Comparison of ENCODE assay signal across 7 mouse cellular contexts in the genomic region with DNA sequence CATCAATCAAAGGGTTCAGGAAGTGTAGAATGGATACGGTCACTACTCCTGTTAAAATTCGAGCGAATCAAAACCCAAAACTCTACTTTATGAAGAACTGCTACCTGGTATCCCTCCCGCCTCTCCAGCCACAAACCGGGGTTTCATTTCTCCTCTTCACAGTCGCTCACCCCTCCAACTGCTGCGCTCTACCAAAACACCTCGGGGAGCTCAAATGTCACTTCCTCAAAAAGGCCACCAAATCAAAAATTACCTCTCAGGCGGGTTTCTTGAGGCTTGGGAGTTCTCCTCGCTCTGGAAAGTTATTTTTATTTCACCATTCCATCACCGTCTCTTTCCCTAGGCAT. TPM values are rescaled to one million over a fixed set of nuclear protein-coding genes. Genes with fewer than 3 reads are reported as not detected.
DNase-seq lines count a peak whose midpoint lies in the region; ATAC-seq and TF ChIP-seq lines count a peak whose summit lies in the region.

No protein-coding gene starts in this region.

- peak; percentile 78 for TF ChIP-seq EP300 in CH12.LX (IDR thresholded peaks at IDR 0.05; ENCODE audit: low read length)

- TF ChIP-seq CTCF in C2C12 (IDR thresholded peaks at IDR 0.05; ENCODE audit: control insufficient read depth, insufficient read depth, insufficient read length) (no peak), CH12.LX (conservative IDR thresholded peaks at IDR 0.05 in 1 of 2, IDR thresholded peaks at IDR 0.05 in 1 of 2; ENCODE audit: low read depth in 2 of 2, low read length in 2 of 2) (no peak)
- TF ChIP-seq CTCF in forebrain, postnatal 0 days (IDR thresholded peaks at IDR 0.05; ENCODE audit: low read depth), result no peak

- H3K9ac ChIP-seq in CH12.LX (ENCODE audit: insufficient read depth, low read depth), result peak overlapping the region; percentile 62
- peak overlapping the region; percentile 45; the same call in 1 of the 2 replicates for H3K9ac ChIP-seq in forebrain, postnatal 0 days
- peak overlapping the region; percentile 62; the same call in 1 of the 2 replicates for H3K9ac ChIP-seq in liver, embryonic 16.5 days (ENCODE audit: low read depth, low read length)

- no peak for ATAC-seq in forebrain, postnatal 0 days
- no peak for ATAC-seq in liver, embryonic 16.5 days (ENCODE audit: low read depth)

- H3K79me3 ChIP-seq in C2C12 (ENCODE audit: low read depth), result no peaks in the 10 kb centered on the region

- in situ Hi-C loops in CH12.LX (cut with MboI; ENCODE audit: low pct_ligation_motif_present, low pct_unique_long_range_greater_than_20kb, low sequenced_read_pairs), result loop anchor here (5.0 kb wide), 1 partner anchor 34 kb away; no protein-coding TSS in a partner anchor

- peak; percentile 82 for DNase-seq in CH12.LX (ENCODE audit: extremely low read depth)
- no peak for DNase-seq in forebrain, postnatal 0 days
- DNase-seq in spleen, adult 18-20 months, result peak; percentile 43 to 49
- DNase-seq in cerebellum, postnatal 36 days, result no peak
- no peak for DNase-seq in urinary bladder, postnatal 4 days (ENCODE audit: low spot score in 2 of 2)

- H3K4me2 ChIP-seq in CH12.LX (ENCODE audit: insufficient read depth, low read depth, poor library complexity, severe bottlenecking), result peak overlapping the region; percentile 83
- peak overlapping the region; percentile 99 for H3K4me2 ChIP-seq in forebrain, postnatal 0 days (ENCODE audit: low read depth)
- H3K4me2 ChIP-seq in liver, embryonic 16.5 days (ENCODE audit: low read depth, low read length), result peak overlapping the region; percentile 80

- no peak for TF ChIP-seq RAD21 in CH12.LX (IDR thresholded peaks at IDR 0.05; ENCODE audit: low read depth, low read length)

- TF ChIP-seq POLR2A in CH12.LX (IDR thresholded peaks at IDR 0.05; ENCODE audit: low read depth, low read length), result no peak

- H3ac ChIP-seq in C2C12 (ENCODE audit: control insufficient read depth, insufficient read length, low read depth), result no peak overlapping the region

- H3K79me2 ChIP-seq in C2C12 (ENCODE audit: control insufficient read depth, insufficient read depth), result no peaks in the 10 kb centered on the region
- H3K79me2 ChIP-seq in CH12.LX (replicated peaks; ENCODE audit: control insufficient read depth, extremely low read depth, insufficient read depth, poor library complexity, severe bottlenecking), result peaks cover 18% of the 10 kb centered on the region

- WGBS in forebrain, postnatal 0 days, result 5% methylated on average over 11 of the region's 11 CpGs
- under 1% methylated on average over 11 of the region's 11 CpGs for WGBS in liver, embryonic 16.5 days (ENCODE audit: insufficient replicate concordance)

- H3K27ac ChIP-seq in CH12.LX (ENCODE audit: insufficient read depth, low read depth), result no peak overlapping the region
- no peak overlapping the region for H3K27ac ChIP-seq in forebrain, postnatal 0 days (ENCODE audit: low read depth, low read length)
- H3K27ac ChIP-seq in liver, embryonic 16.5 days (ENCODE audit: low read length), result no peak overlapping the region

- no peaks in the 10 kb centered on the region for H3K27me3 ChIP-seq in C2C12 (ENCODE audit: control insufficient read depth, insufficient read depth, insufficient read length)
- H3K27me3 ChIP-seq in CH12.LX (replicated peaks), result no peaks in the 10 kb centered on the region
- H3K27me3 ChIP-seq in forebrain, postnatal 0 days (ENCODE audit: insufficient read depth, low read length), result peaks cover 23% of the 10 kb centered on the region
- peaks cover 7% of the 10 kb centered on the region for H3K27me3 ChIP-seq in liver, embryonic 16.5 days (ENCODE audit: control insufficient read depth, insufficient read depth, low read depth, low read length)

- H3K4me1 ChIP-seq in CH12.LX (ENCODE audit: control insufficient read depth in 1 of 2, insufficient read depth in 2 of 2), result peaks cover 4 to 37% of the 10 kb centered on the region in 2 experiments
- H3K4me1 ChIP-seq in forebrain, postnatal 0 days (ENCODE audit: insufficient read depth), result peaks cover 7% of the 10 kb centered on the region; the same call in 1 of the 2 replicates
- H3K4me1 ChIP-seq in liver, embryonic 16.5 days (ENCODE audit: control insufficient read depth, low read depth, low read length), result peaks cover 3% of the 10 kb centered on the region; the same call in 1 of the 2 replicates

- H3K36me3 ChIP-seq in C2C12 (ENCODE audit: control insufficient read depth, insufficient read depth) (no peaks in the 10 kb centered on the region), CH12.LX (replicated peaks in 1 of 2; ENCODE audit: control insufficient read depth in 1 of 2, insufficient read depth in 1 of 2, low read length in 1 of 2) (peaks cover 0 to 18% of the 10 kb centered on the region in 2 experiments)
- no peaks in the 10 kb centered on the region for H3K36me3 ChIP-seq in forebrain, postnatal 0 days (ENCODE audit: insufficient read depth)
- no peaks in the 10 kb centered on the region for H3K36me3 ChIP-seq in liver, embryonic 16.5 days (ENCODE audit: control insufficient read depth, insufficient read depth)

- H3K9me3 ChIP-seq in CH12.LX (replicated peaks; ENCODE audit: low read length), result no peaks in the 10 kb centered on the region
- H3K9me3 ChIP-seq in forebrain, postnatal 0 days (ENCODE audit: low read length), result no peaks in the 10 kb centered on the region
- H3K9me3 ChIP-seq in liver, embryonic 16.5 days (replicated peaks; ENCODE audit: control insufficient read depth, low read length), result no peaks in the 10 kb centered on the region

- peak overlapping the region; percentile 59 for H3K4me3 ChIP-seq in C2C12 (ENCODE audit: insufficient read depth, poor library complexity, severe bottlenecking)
- peak overlapping the region; percentile 61 to 100 (median 99) for H3K4me3 ChIP-seq in CH12.LX (replicated peaks in 1 of 3; ENCODE audit: low read depth in 2 of 3, low read length in 2 of 3, poor library complexity in 1 of 3)
- peak overlapping the region; percentile 49 for H3K4me3 ChIP-seq in forebrain, postnatal 0 days (ENCODE audit: low read depth, low read length)
- peak overlapping the region; percentile 70 for H3K4me3 ChIP-seq in liver, embryonic 16.5 days (ENCODE audit: low read depth, low read length)

- dilution Hi-C loops in CH12.LX (cut with MboI; ENCODE audit: extremely low pct_ligation_motif_present, extremely low pct_unique_long_range_greater_than_20kb, low sequenced_read_pairs), result no loop called here

TF ChIP-seq in C2C12, 6 proteins besides CTCF, POLR2A, EP300 and RAD21:
- TF ChIP-seq MAX (IDR thresholded peaks at IDR 0.05) (no peak), USF1 (IDR thresholded peaks at IDR 0.05; ENCODE audit: low read depth) (no peak), MYOG (IDR thresholded peaks at IDR 0.05; ENCODE audit: control insufficient read depth, extremely low read depth, insufficient read length) (no peak), CEBPB (IDR thresholded peaks at IDR 0.05; ENCODE audit: low read depth) (no peak), FOSL1 (IDR thresholded peaks at IDR 0.05; ENCODE audit: insufficient read depth, low read length, poor library complexity, severe bottlenecking) (no peak), MYOD1 (IDR thresholded peaks at IDR 0.05; ENCODE audit: control insufficient read depth, insufficient read length, low read depth) (no peak)

TF ChIP-seq in CH12.LX, 34 proteins besides CTCF, POLR2A, EP300 and RAD21 (continues in another document):
- TF ChIP-seq MAX (IDR thresholded peaks at IDR 0.05; ENCODE audit: low read length) (no peak), HCFC1 (IDR thresholded peaks at IDR 0.05; ENCODE audit: low read depth, low read length) (no peak), RCOR1 (conservative IDR thresholded peaks at IDR 0.05; ENCODE audit: low read depth, low read length) (0 out of 2 replicates have a peak, but pooled peaks have one; percentile 21), TBP (conservative IDR thresholded peaks at IDR 0.05; ENCODE audit: low read depth, low read length) (no peak), NRF1 (IDR thresholded peaks at IDR 0.05; ENCODE audit: low read depth, low read length) (no peak), ZNF384 (IDR thresholded peaks at IDR 0.05; ENCODE audit: low read depth, low read length) (no peak), JUND (conservative IDR thresholded peaks at IDR 0.05; ENCODE audit: low read depth, low read length) (no peak), SIN3A (IDR thresholded peaks at IDR 0.05; ENCODE audit: low read length) (no peak), ELF1 (IDR thresholded peaks at IDR 0.05; ENCODE audit: low read depth, low read length) (0 out of 2 replicates have a peak, but pooled peaks have one; percentile 53), SMC3 (IDR thresholded peaks at IDR 0.05; ENCODE audit: low read depth, low read length) (no peak), MXI1 (IDR thresholded peaks at IDR 0.05; ENCODE audit: low read depth, low read length) (no peak; the same call in 1 of the 2 replicates), JUN (IDR thresholded peaks at IDR 0.05; ENCODE audit: insufficient read depth, low read depth, low read length) (no peak), CHD2 (IDR thresholded peaks at IDR 0.05; ENCODE audit: low read length) (no peak; the same call in 1 of the 2 replicates), ETS1 (conservative IDR thresholded peaks at IDR 0.05; ENCODE audit: low read depth, low read length) (0 out of 2 replicates have a peak, but pooled peaks have one; percentile 8), GABPA (IDR thresholded peaks at IDR 0.05; ENCODE audit: insufficient replicate concordance, low read depth, low read length) (no peak), UBTF (IDR thresholded peaks at IDR 0.05; ENCODE audit: low read depth, low read length) (no peak), POLR2AphosphoS2 (IDR thresholded peaks at IDR 0.05; ENCODE audit: low read depth, low read length) (no peak), E2F4 (IDR thresholded peaks at IDR 0.05; ENCODE audit: insufficient replicate concordance, low read depth, low read length) (peak; percentile 55; the same call in 1 of the 2 replicates), ZMIZ1 (IDR thresholded peaks at IDR 0.05; ENCODE audit: low read depth, low read length) (no peak), ZC3H11A (IDR thresholded peaks at IDR 0.05; ENCODE audit: low read depth, low read length) (no peak), CHD1 (IDR thresholded peaks at IDR 0.05; ENCODE audit: low read depth, low read length) (no peak), USF1 (IDR thresholded peaks at IDR 0.05; ENCODE audit: low read depth, low read length) (no peak), BHLHE40 (IDR thresholded peaks at IDR 0.05; ENCODE audit: low read depth, low read length) (0 out of 2 replicates have a peak, but pooled peaks have one; percentile 27)

RNA-seq across cellular contexts. Expression of a gene that starts 0.6 kb away (rescaled TPM):
- polyA plus RNA-seq in C2C12 (2012; fragmentation: generic; extraction: Trizol), result 1.4 TPM
- 10.5 and 12.5 TPM in 2 replicates for total RNA-seq in CH12.LX (2012; rRNA removed)
- total RNA-seq in CH12.LX (2014; rRNA removed), result 12.3 and 13.9 TPM in 2 replicates
- polyA plus RNA-seq in CH12.LX (2012; ENCODE audit: insufficient read length, low read depth), result 34.9 and 36.6 TPM in 2 replicates
- total RNA-seq in forebrain, postnatal 0 days (2014; rRNA removed), result 0.43 and 3.2 TPM in 2 replicates
- 0.13 TPM in 1 of 2 replicates, not detected in the other for polyA plus RNA-seq in forebrain, postnatal 0 days (2015; fragmentation: Nextera tagmentation; extraction: Ambion mirVana)
- 0.08 and 0.17 TPM in 2 replicates for polyA plus RNA-seq in liver, embryonic 16.5 days (2015; fragmentation: Nextera tagmentation; extraction: Ambion mirVana)

Comparison
In these comparisons a context has a peak if more than half of its experiments do, and no peak if none do; other contexts are left out.
1. H3K4me3 ChIP-seq: peak in every context shown above with its lines; median percentile 99 in CH12.LX; 70 in liver, embryonic 16.5 days; 59 in C2C12; 49 in forebrain, postnatal 0 days.
2. DNase-seq: peak in CH12.LX (single experiment) and spleen, adult 18-20 months (2 of 2); none in forebrain, postnatal 0 days (single experiment), cerebellum, postnatal 36 days (0 of 2) and urinary bladder, postnatal 4 days (0 of 2).
3. RNA of a gene that starts 0.6 kb away (polyA plus RNA-seq): 34.9 to 36.6 TPM in CH12.LX; 1.4 TPM in C2C12 (single experiment), 0.08 to 0.17 TPM in liver, embryonic 16.5 days and 0.13 TPM in forebrain, postnatal 0 days; every median in the first group is over 10 times any median in the second.
4. Peak in every context shown above with its lines, with median percentiles within 50 percentile points of each other: H3K4me2 ChIP-seq and H3K9ac ChIP-seq.